Mouse (Mus musculus) heart, postnatal 0 days (tissue): ENCODE results near the gene D17Wsu92e. TPM values are rescaled to one million over a fixed set of nuclear protein-coding genes. Genes with fewer than 3 reads are reported as not detected.

Experiments
- ATAC-seq: fragments of 200-750 bp; cut with Nextera tagmentation; 2 replicates; pipeline ENCODE4 v1.8.0; 2017; ENCODE audit warnings: low read depth, moderate number of reproducible peaks, moderate library complexity; ENCODE audit not compliant: insufficient read depth
- DNase-seq: peaks from one replicate; pipeline ENCODE4 v3.0.0-alpha.2; 2016; ENCODE audit warnings: low spot score
- H3K27ac ChIP-seq: fragments of 300-500 bp; sonication (generic); 2 replicates; pipeline ENCODE4 v1.5.1; 2014; ENCODE audit warnings: low read depth, mild to moderate bottlenecking
- H3K27me3 ChIP-seq: fragments of 300-500 bp; sonication (generic); 2 replicates; pipeline ENCODE4 v1.6.1; 2014; ENCODE audit warnings: low read length, mixed read lengths; ENCODE audit not compliant: control insufficient read depth, insufficient read depth
- H3K36me3 ChIP-seq: fragments of 300-500 bp; sonication (generic); replicated peaks from 2 replicates; pipeline ENCODE4 v1.6.1; 2014; ENCODE audit warnings: low read length, mixed read lengths; ENCODE audit not compliant: control insufficient read depth, insufficient read depth
- H3K4me1 ChIP-seq: fragments of 300-500 bp; sonication (generic); 2 replicates; pipeline ENCODE4 v1.6.1; 2014; ENCODE audit warnings: antibody characterized with exemption; ENCODE audit not compliant: control insufficient read depth, insufficient read depth
- H3K4me2 ChIP-seq: fragments of 300-500 bp; sonication (generic); 2 replicates; pipeline ENCODE4 v1.6.1; 2014; ENCODE audit warnings: low read depth, mild to moderate bottlenecking, low read length, moderate library complexity
- H3K4me3 ChIP-seq: fragments of 300-500 bp; sonication (generic); 2 replicates; pipeline ENCODE4 v1.5.1; 2014; ENCODE audit warnings: low read depth, low read length
- H3K9ac ChIP-seq: fragments of 300-500 bp; sonication (generic); replicated peaks from 2 replicates; pipeline ENCODE4 v1.6.1; 2014; ENCODE audit warnings: low read depth, low read length, mixed read lengths
- H3K9me3 ChIP-seq: fragments of 300-500 bp; sonication (generic); replicated peaks from 2 replicates; pipeline ENCODE4 v1.6.1; 2016; ENCODE audit warnings: low read length; ENCODE audit not compliant: control insufficient read depth
- CTCF ChIP-seq: IDR thresholded peaks from 2 replicates; pipeline ENCODE4 v1.5.1; 2016; ENCODE audit warnings: antibody characterized with exemption, control low read depth, low read depth
- EP300 ChIP-seq: IDR thresholded peaks from 2 replicates; pipeline ENCODE4 v1.6.1; 2016; ENCODE audit warnings: antibody characterized with exemption, low read depth
- WGBS: fragments of 180-500 bp; shearing (Covaris S2); extraction: QIAGEN DNeasy Blood & Tissue Kit; methylation state at CpG from one replicate; pipeline ENCODE4 v1.1.7; 2014; 5-methylcytosine and 5-hydroxymethylcytosine counted together
- polyA plus RNA-seq: library from polyadenylated mRNA; unstranded; fragments of >200 nt; fragmentation: Nextera tagmentation; extraction: Ambion mirVana; gene quantifications from 2 replicates; pipeline ENCODE4 v1.2.1, GENCODE M21; 2015
- total RNA-seq: library from RNA; depleted of rRNA; stranded (reverse); fragments of >200 nt; gene quantifications from 2 replicates; pipeline ENCODE4 v1.2.3, GENCODE M21; 2014; ENCODE audit warnings: low replicate concordance

The D17Wsu92e gene
- total and polyA plus RNA-seq, 2 experiments from 2014 or later = 15.0 to 80.6 TPM

GRCm38 (mm10) chr17:27761639-27762336 lies 58.7 kb downstream of the D17Wsu92e start:
- no peak overlapping the region for H3K27ac ChIP-seq
- H3K4me2 ChIP-seq = no peak overlapping the region
- H3K9me3 ChIP-seq = 0 out of 2 replicates have a peak, but pooled peaks cover 4% of the 10 kb centered on the region
- DNase-seq (peak; percentile 88), ATAC-seq (peak; percentile 90)
- H3K9ac ChIP-seq = no peak overlapping the region
- H3K4me3 ChIP-seq = no peak overlapping the region
- peaks cover 22% of the 10 kb centered on the region for H3K36me3 ChIP-seq
- TF ChIP-seq EP300 (no peak), CTCF (peak; percentile 99)
- H3K4me1 ChIP-seq = no peaks in the 10 kb centered on the region
- 30% methylated on average over 9 of the region's 9 CpGs for WGBS
- H3K27me3 ChIP-seq = no peaks in the 10 kb centered on the region

DNA sequence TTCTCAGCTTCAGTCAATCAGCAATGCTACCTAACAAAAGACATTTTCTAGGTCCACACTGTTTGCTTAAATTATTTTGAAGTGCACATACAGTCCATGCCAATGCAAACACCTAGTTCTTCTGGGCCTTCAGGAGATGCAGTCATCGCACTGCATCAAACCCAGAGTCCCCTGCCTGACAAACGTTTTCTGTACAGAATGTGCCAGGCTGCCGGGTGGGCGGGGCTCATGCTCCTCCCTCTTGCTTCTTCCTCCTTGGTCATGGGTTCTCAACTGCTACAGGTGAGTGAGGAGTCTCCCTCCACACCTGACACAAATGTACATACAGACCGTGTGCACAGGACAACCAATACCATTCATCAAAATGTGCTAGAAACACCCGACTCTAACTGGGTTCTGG lies 60.3 kb downstream of the D17Wsu92e start:
- no peaks in the 10 kb centered on the region for H3K4me1 ChIP-seq
- no peak overlapping the region for H3K9ac ChIP-seq
- 82% methylated on average over 6 of the region's 6 CpGs for WGBS
- no peak overlapping the region for H3K4me2 ChIP-seq
- no peaks in the 10 kb centered on the region for H3K27me3 ChIP-seq
- ATAC-seq = no peak
- H3K27ac ChIP-seq = no peak overlapping the region
- H3K9me3 ChIP-seq = 0 out of 2 replicates have a peak, but pooled peaks cover 4% of the 10 kb centered on the region
- DNase-seq = no peak
- no peak overlapping the region for H3K4me3 ChIP-seq
- TF ChIP-seq EP300 = no peak
- no peak for TF ChIP-seq CTCF
- H3K36me3 ChIP-seq = peaks cover 10% of the 10 kb centered on the region

GRCm38 (mm10) chr17:27751314-27752202 lies 68.9 kb downstream of the D17Wsu92e start:
- Histone ChIP-seq H3K27ac (no peak overlapping the region), H3K27me3 (no peaks in the 10 kb centered on the region), H3K4me1 (no peaks in the 10 kb centered on the region), H3K4me2 (no peak overlapping the region), H3K9me3 (no peaks in the 10 kb centered on the region), H3K9ac (no peak overlapping the region), H3K36me3 (peaks cover 28% of the 10 kb centered on the region), H3K4me3 (no peak overlapping the region)
- WGBS = 77% methylated on average over 8 of the region's 8 CpGs
- DNase-seq = no peak
- TF ChIP-seq CTCF = no peak
- ATAC-seq = no peak

GRCm38 (mm10) chr17:27750451-27750942 lies 70.0 kb downstream of the D17Wsu92e start:
- WGBS = 84% methylated on average over 6 of the region's 6 CpGs
- TF ChIP-seq CTCF (no peak), EP300 (no peak)
- peaks cover 28% of the 10 kb centered on the region for H3K36me3 ChIP-seq
- H3K27me3 ChIP-seq = no peaks in the 10 kb centered on the region
- DNase-seq (no peak), ATAC-seq (no peak)
- H3K4me2 ChIP-seq = no peak overlapping the region
- no peaks in the 10 kb centered on the region for H3K4me1 ChIP-seq
- H3K4me3 ChIP-seq = no peak overlapping the region
- no peaks in the 10 kb centered on the region for H3K9me3 ChIP-seq
- H3K27ac ChIP-seq = no peak overlapping the region
- no peak overlapping the region for H3K9ac ChIP-seq

- H3K4me1 ChIP-seq = no peaks in the 10 kb centered on the region
- H3K4me2 ChIP-seq = no peak overlapping the region
- DNase-seq (no peak), ATAC-seq (no peak)
- H3K9ac ChIP-seq = no peak overlapping the region
- peaks cover 22% of the 10 kb centered on the region for H3K36me3 ChIP-seq
- no peak overlapping the region for H3K27ac ChIP-seq
- no peaks in the 10 kb centered on the region for H3K9me3 ChIP-seq
- TF ChIP-seq CTCF (no peak), EP300 (no peak)
- WGBS = 80% methylated on average over 2 of the region's 2 CpGs
- no peaks in the 10 kb centered on the region for H3K27me3 ChIP-seq
- no peak overlapping the region for H3K4me3 ChIP-seq
Observed at GRCm38 (mm10) chr17:27748123-27748522, 72.3 kb downstream of the D17Wsu92e start.
